Mouse (Mus musculus) liver, adult 2 months (tissue): ENCODE measurements around the gene Pdp2.

Experiments used
- CTCF ChIP-seq: fragments of 200-500 bp; IDR thresholded peaks from 2 replicates; pipeline ENCODE4 v1.5.1; 2011; ENCODE audit warnings: low read depth, low read length, control low read depth
- POLR2A ChIP-seq: fragments of 200-500 bp; IDR thresholded peaks from 2 replicates; pipeline ENCODE4 v1.6.1; 2011; ENCODE audit warnings: low read length, control low read depth; ENCODE audit not compliant: insufficient read depth; ENCODE audit errors: extremely low read depth

- TF ChIP-seq CTCF (no peak), POLR2A (no peak)
These were observed 21.9 kb downstream of the Pdp2 start for GRCm38 (mm10) chr8:104613119-104613518.
